Mouse (Mus musculus): Measurements from ENCODE around the gene Gkn1. TPM values are rescaled to one million over a fixed set of nuclear protein-coding genes. Genes with fewer than 3 reads are reported as not detected.

Gene Gkn1
- polyA plus RNA-seq, 1 experiment, result not detected

GRCm38 (mm10) chr6:87332380-87332779 is 18.4 kb downstream of the Gkn1 start:
- Histone ChIP-seq H3K27me3 (ENCODE audit: control insufficient read depth, insufficient read depth, insufficient read length) (peaks cover 4% of the 10 kb centered on the region), H3K79me2 (ENCODE audit: control insufficient read depth, insufficient read depth) (peaks cover 8% of the 10 kb centered on the region), H3K4me3 (no peak overlapping the region), H3K36me3 (ENCODE audit: control insufficient read depth, insufficient read depth) (no peaks in the 10 kb centered on the region), H3K4me2 (ENCODE audit: low read depth) (no peak overlapping the region), H3ac (ENCODE audit: control insufficient read depth, insufficient read length) (no peak overlapping the region)
- TF ChIP-seq E2F4 (IDR thresholded peaks at IDR 0.05; ENCODE audit: insufficient read depth), result no peak
- no peak for TF ChIP-seq POLR2AphosphoS2 (IDR thresholded peaks at IDR 0.05; ENCODE audit: insufficient read length, low read depth)
- no peak for TF ChIP-seq MYOG (IDR thresholded peaks at IDR 0.05; ENCODE audit: control insufficient read depth in 1 of 3, insufficient read depth in 1 of 3, insufficient read length in 2 of 3, low read depth in 2 of 3)
- TF ChIP-seq POLR2A (IDR thresholded peaks at IDR 0.05; ENCODE audit: insufficient read length, low read depth), result no peak
- no peak for TF ChIP-seq REST (IDR thresholded peaks at IDR 0.05; ENCODE audit: insufficient read depth, insufficient read length)
- TF ChIP-seq CEBPB (IDR thresholded peaks at IDR 0.05; ENCODE audit: insufficient read depth, poor library complexity, severe bottlenecking), result no peak
- TF ChIP-seq MYOD1 (IDR thresholded peaks at IDR 0.05; ENCODE audit: control insufficient read depth in 1 of 3, insufficient read length in 2 of 3, low read depth in 2 of 3), result no peak
- TF ChIP-seq TCF3 (IDR thresholded peaks at IDR 0.05; ENCODE audit: insufficient read length, low read depth), result no peak
- no peak for TF ChIP-seq SRF (IDR thresholded peaks at IDR 0.05; ENCODE audit: control insufficient read depth, insufficient read length, low read depth)
- TF ChIP-seq TCF12 (IDR thresholded peaks at IDR 0.05; ENCODE audit: insufficient read depth, poor library complexity, severe bottlenecking), result no peak
- TF ChIP-seq USF1 (IDR thresholded peaks at IDR 0.05; ENCODE audit: low read depth), result no peak
- TF ChIP-seq MAX (IDR thresholded peaks at IDR 0.05; ENCODE audit: low read depth), result no peak

GRCm38 (mm10) chr6:87328265-87329173 is 22.2 kb downstream of the Gkn1 start:
- no peak overlapping the region for H3ac ChIP-seq (ENCODE audit: control insufficient read depth, insufficient read length)
- H3K4me2 ChIP-seq (ENCODE audit: low read depth), result peak overlapping the region; percentile 45
- H3K27me3 ChIP-seq (ENCODE audit: control insufficient read depth, insufficient read depth, insufficient read length), result no peaks in the 10 kb centered on the region
- no peaks in the 10 kb centered on the region for H3K36me3 ChIP-seq (ENCODE audit: control insufficient read depth, insufficient read depth)
- TF ChIP-seq MYOG (IDR thresholded peaks at IDR 0.05; ENCODE audit: control insufficient read depth in 1 of 3, insufficient read depth in 1 of 3, insufficient read length in 2 of 3, low read depth in 2 of 3), result peak in 2 of 3 experiments; percentile 34 to 68
- no peak for TF ChIP-seq POLR2AphosphoS2 (IDR thresholded peaks at IDR 0.05; ENCODE audit: insufficient read length, low read depth)
- TF ChIP-seq SRF (IDR thresholded peaks at IDR 0.05; ENCODE audit: control insufficient read depth, insufficient read length, low read depth), result no peak
- TF ChIP-seq MAX (IDR thresholded peaks at IDR 0.05; ENCODE audit: low read depth), result no peak
- TF ChIP-seq USF1 (IDR thresholded peaks at IDR 0.05; ENCODE audit: low read depth), result peak; percentile 65
- TF ChIP-seq MYOD1 (IDR thresholded peaks at IDR 0.05; ENCODE audit: control insufficient read depth in 1 of 3, insufficient read length in 2 of 3, low read depth in 2 of 3), result peak in 2 of 3 experiments; percentile 54 to 88
- TF ChIP-seq TCF12 (IDR thresholded peaks at IDR 0.05; ENCODE audit: insufficient read depth, poor library complexity, severe bottlenecking), result no peak
- TF ChIP-seq E2F4 (IDR thresholded peaks at IDR 0.05; ENCODE audit: insufficient read depth), result no peak
- H3K79me2 ChIP-seq (ENCODE audit: control insufficient read depth, insufficient read depth), result peaks cover 13% of the 10 kb centered on the region
- no peak overlapping the region for H3K4me3 ChIP-seq

- H3K36me3 ChIP-seq (ENCODE audit: control insufficient read depth, insufficient read depth), result no peaks in the 10 kb centered on the region
- H3K79me2 ChIP-seq (ENCODE audit: control insufficient read depth, insufficient read depth), result peaks cover 6% of the 10 kb centered on the region
- H3K4me2 ChIP-seq (ENCODE audit: low read depth), result no peak overlapping the region
- TF ChIP-seq MYOD1 (IDR thresholded peaks at IDR 0.05; ENCODE audit: control insufficient read depth in 1 of 3, insufficient read length in 2 of 3, low read depth in 2 of 3), result peak in 2 of 3 experiments; percentile 94 to 95
- TF ChIP-seq MYOG (IDR thresholded peaks at IDR 0.05; ENCODE audit: control insufficient read depth in 1 of 3, insufficient read depth in 1 of 3, insufficient read length in 2 of 3, low read depth in 2 of 3), result peak in 1 of 3 experiments; percentile 64
- no peak for TF ChIP-seq CEBPB (IDR thresholded peaks at IDR 0.05; ENCODE audit: insufficient read depth, poor library complexity, severe bottlenecking)
- H3K27me3 ChIP-seq (ENCODE audit: control insufficient read depth, insufficient read depth, insufficient read length), result no peaks in the 10 kb centered on the region
- no peak overlapping the region for H3ac ChIP-seq (ENCODE audit: control insufficient read depth, insufficient read length)
- H3K4me3 ChIP-seq, result no peak overlapping the region
Observed at GRCm38 (mm10) chr6:87326932-87327331, 23.8 kb downstream of the Gkn1 start.

GRCm38 (mm10) chr6:87323381-87323780 is 27.4 kb downstream of the Gkn1 start:
- TF ChIP-seq E2F4 (IDR thresholded peaks at IDR 0.05; ENCODE audit: insufficient read depth), result no peak
- TF ChIP-seq TCF12 (IDR thresholded peaks at IDR 0.05; ENCODE audit: insufficient read depth, poor library complexity, severe bottlenecking), result no peak
- no peak for TF ChIP-seq MAX (IDR thresholded peaks at IDR 0.05; ENCODE audit: low read depth)
- TF ChIP-seq SRF (IDR thresholded peaks at IDR 0.05; ENCODE audit: control insufficient read depth, insufficient read length, low read depth), result no peak
- no peak for TF ChIP-seq MYOG (IDR thresholded peaks at IDR 0.05; ENCODE audit: control insufficient read depth in 1 of 3, insufficient read depth in 1 of 3, insufficient read length in 2 of 3, low read depth in 2 of 3)
- TF ChIP-seq POLR2AphosphoS2 (IDR thresholded peaks at IDR 0.05; ENCODE audit: insufficient read length, low read depth), result no peak
- no peak for TF ChIP-seq MYOD1 (IDR thresholded peaks at IDR 0.05; ENCODE audit: control insufficient read depth in 1 of 3, insufficient read length in 2 of 3, low read depth in 2 of 3)
- H3ac ChIP-seq (ENCODE audit: control insufficient read depth, insufficient read length), result no peak overlapping the region
- peaks cover 5% of the 10 kb centered on the region for H3K79me2 ChIP-seq (ENCODE audit: control insufficient read depth, insufficient read depth)
- H3K4me2 ChIP-seq (ENCODE audit: low read depth), result no peak overlapping the region
- no peaks in the 10 kb centered on the region for H3K36me3 ChIP-seq (ENCODE audit: control insufficient read depth, insufficient read depth)
- no peak overlapping the region for H3K4me3 ChIP-seq
- no peaks in the 10 kb centered on the region for H3K27me3 ChIP-seq (ENCODE audit: control insufficient read depth, insufficient read depth, insufficient read length)

- Histone ChIP-seq H3ac (ENCODE audit: control insufficient read depth, insufficient read length) (no peak overlapping the region), H3K27me3 (ENCODE audit: control insufficient read depth, insufficient read depth, insufficient read length) (no peaks in the 10 kb centered on the region), H3K4me2 (ENCODE audit: low read depth) (no peak overlapping the region), H3K36me3 (ENCODE audit: control insufficient read depth, insufficient read depth) (no peaks in the 10 kb centered on the region), H3K79me2 (ENCODE audit: control insufficient read depth, insufficient read depth) (peaks cover 6% of the 10 kb centered on the region), H3K4me3 (no peak overlapping the region)
- TF ChIP-seq MYOD1 (IDR thresholded peaks at IDR 0.05; ENCODE audit: control insufficient read depth in 1 of 3, insufficient read length in 2 of 3, low read depth in 2 of 3), result no peak
Observed at GRCm38 (mm10) chr6:87318651-87319050, 32.1 kb downstream of the Gkn1 start.
